Mouse (Mus musculus): Measurements from ENCODE around the gene Zfp950. TPM values are rescaled to one million over a fixed set of nuclear protein-coding genes. Genes with fewer than 3 reads are reported as not detected.
A peak's percentile ranks its signal among the peaks of the same experiment; 100 is the strongest.

The Zfp950 gene
- polyA plus RNA-seq, 1 experiment from 2014 or later = 21.8 TPM

- no peaks in the 10 kb centered on the region for H3K27me3 ChIP-seq (ENCODE audit: insufficient read depth, poor library complexity, severe bottlenecking)
- DNase-seq (ENCODE audit: low spot score) = peak; percentile 60
- no peak overlapping the region for H3K27ac ChIP-seq
- 88% methylated on average over 3 of the region's 3 CpGs for WGBS
- H3K36me3 ChIP-seq = peaks cover 48% of the 10 kb centered on the region
- no peaks in the 10 kb centered on the region for H3K9me3 ChIP-seq
- no peak overlapping the region for H3K4me3 ChIP-seq
- H3K4me1 ChIP-seq = no peaks in the 10 kb centered on the region
These were observed 51.6 kb downstream of the Zfp950 start for GRCm38 (mm10) chr19:61089001-61089400.

- H3K27me3 ChIP-seq (ENCODE audit: insufficient read depth, poor library complexity, severe bottlenecking) = no peaks in the 10 kb centered on the region
- no peak overlapping the region for H3K4me3 ChIP-seq
- no peaks in the 10 kb centered on the region for H3K9me3 ChIP-seq
- no peak overlapping the region for H3K27ac ChIP-seq
- H3K36me3 ChIP-seq = peaks cover 54% of the 10 kb centered on the region
- no peaks in the 10 kb centered on the region for H3K4me1 ChIP-seq
- WGBS = 89% methylated on average over 1 of the region's 1 CpGs
- DNase-seq (ENCODE audit: low spot score) = peak; percentile 55
These were observed 52.9 kb downstream of the Zfp950 start for GRCm38 (mm10) chr19:61087781-61088180.

GRCm38 (mm10) chr19:61085217-61085616, 55.4 kb downstream of the Zfp950 start:
- Histone ChIP-seq H3K27ac (no peak overlapping the region), H3K27me3 (ENCODE audit: insufficient read depth, poor library complexity, severe bottlenecking) (no peaks in the 10 kb centered on the region), H3K4me3 (no peak overlapping the region), H3K9me3 (no peaks in the 10 kb centered on the region), H3K36me3 (peaks cover 43% of the 10 kb centered on the region; the same call in 1 of the 2 replicates), H3K4me1 (no peaks in the 10 kb centered on the region)
- WGBS = 63% methylated on average over 2 of the region's 2 CpGs
- peak; percentile 24 for DNase-seq (ENCODE audit: low spot score)

GRCm38 (mm10) chr19:61084149-61084940, 56.3 kb downstream of the Zfp950 start:
- Histone ChIP-seq H3K4me3 (no peak overlapping the region), H3K27me3 (ENCODE audit: insufficient read depth, poor library complexity, severe bottlenecking) (no peaks in the 10 kb centered on the region), H3K27ac (no peak overlapping the region), H3K36me3 (peaks cover 40% of the 10 kb centered on the region; the same call in 1 of the 2 replicates), H3K4me1 (no peaks in the 10 kb centered on the region), H3K9me3 (no peaks in the 10 kb centered on the region)
- 46% methylated on average over 4 of the region's 4 CpGs for WGBS
- peak; percentile 92 for DNase-seq (ENCODE audit: low spot score)

- peaks cover 36% of the 10 kb centered on the region; the same call in 1 of the 2 replicates for H3K36me3 ChIP-seq
- H3K9me3 ChIP-seq = no peaks in the 10 kb centered on the region
- no peaks in the 10 kb centered on the region for H3K4me1 ChIP-seq
- no peak overlapping the region for H3K4me3 ChIP-seq
- no peaks in the 10 kb centered on the region for H3K27me3 ChIP-seq (ENCODE audit: insufficient read depth, poor library complexity, severe bottlenecking)
- no peak overlapping the region for H3K27ac ChIP-seq
- 89% methylated on average over 8 of the region's 8 CpGs for WGBS
- DNase-seq (ENCODE audit: low spot score) = peak; percentile 60
These were observed 57.6 kb downstream of the Zfp950 start for GRCm38 (mm10) chr19:61083006-61083405.

GRCm38 (mm10) chr19:61080251-61080749, 60.3 kb downstream of the Zfp950 start:
- no peaks in the 10 kb centered on the region for H3K27me3 ChIP-seq (ENCODE audit: insufficient read depth, poor library complexity, severe bottlenecking)
- H3K4me3 ChIP-seq = no peak overlapping the region
- 92% methylated on average over 5 of the region's 5 CpGs for WGBS
- H3K36me3 ChIP-seq = peaks cover 31% of the 10 kb centered on the region; the same call in 1 of the 2 replicates
- no peak for DNase-seq (ENCODE audit: low spot score)
- no peaks in the 10 kb centered on the region for H3K9me3 ChIP-seq
- no peaks in the 10 kb centered on the region for H3K4me1 ChIP-seq
- H3K27ac ChIP-seq = no peak overlapping the region

GRCm38 (mm10) chr19:61078622-61079021, 62.0 kb downstream of the Zfp950 start:
- peaks cover 33% of the 10 kb centered on the region; the same call in 1 of the 2 replicates for H3K36me3 ChIP-seq

GRCm38 (mm10) chr19:61065011-61065410, 75.6 kb downstream of the Zfp950 start:
- Histone ChIP-seq H3K36me3 (peaks cover 6% of the 10 kb centered on the region), H3K27ac (no peak overlapping the region), H3K4me1 (no peaks in the 10 kb centered on the region), H3K9me3 (no peaks in the 10 kb centered on the region), H3K27me3 (ENCODE audit: insufficient read depth, poor library complexity, severe bottlenecking) (no peaks in the 10 kb centered on the region), H3K4me3 (no peak overlapping the region)
- WGBS = 90% methylated on average over 1 of the region's 1 CpGs
- DNase-seq (ENCODE audit: low spot score) = no peak

More at GRCm38 (mm10) chr19:61078622-61079021, 62.0 kb downstream of the Zfp950 start:
- no peaks in the 10 kb centered on the region for H3K27me3 ChIP-seq (ENCODE audit: insufficient read depth, poor library complexity, severe bottlenecking)
- H3K4me3 ChIP-seq = no peak overlapping the region
- 57% methylated on average over 3 of the region's 3 CpGs for WGBS
- DNase-seq (ENCODE audit: low spot score) = no peak
- H3K4me1 ChIP-seq = no peaks in the 10 kb centered on the region
- no peaks in the 10 kb centered on the region for H3K9me3 ChIP-seq
- no peak overlapping the region for H3K27ac ChIP-seq

GRCm38 (mm10) chr19:61064386-61064785, 76.3 kb downstream of the Zfp950 start:
- Histone ChIP-seq H3K36me3 (peaks cover 6% of the 10 kb centered on the region), H3K27ac (no peak overlapping the region), H3K27me3 (ENCODE audit: insufficient read depth, poor library complexity, severe bottlenecking) (no peaks in the 10 kb centered on the region), H3K4me1 (no peaks in the 10 kb centered on the region), H3K4me3 (no peak overlapping the region), H3K9me3 (no peaks in the 10 kb centered on the region)
- 94% methylated on average over 3 of the region's 3 CpGs for WGBS
- DNase-seq (ENCODE audit: low spot score) = no peak

- 46% methylated on average over 3 of the region's 3 CpGs for whole genome bisulfite sequencing
- no peaks in the 10 kb centered on the region for H3K9me3 ChIP-seq
- no peaks in the 10 kb centered on the region for H3K27me3 ChIP-seq (ENCODE audit: insufficient read depth, poor library complexity, severe bottlenecking)
- peak; percentile 79 for DNase-seq (ENCODE audit: low spot score)
- 0 out of 2 replicates have a peak, but pooled peaks cover 6% of the 10 kb centered on the region for H3K36me3 ChIP-seq
- no peak overlapping the region for H3K4me3 ChIP-seq
- 0 out of 2 replicates have a peak overlapping the region, but pooled peaks have one; percentile 45 for H3K27ac ChIP-seq
- H3K4me1 ChIP-seq = peaks cover 7% of the 10 kb centered on the region; the same call in 1 of the 2 replicates
These were observed 83.1 kb downstream of the Zfp950 start for GRCm38 (mm10) chr19:61057581-61057980.

GRCm38 (mm10) chr19:61056783-61057410, 83.7 kb downstream of the Zfp950 start:
- H3K9me3 ChIP-seq = no peaks in the 10 kb centered on the region
- H3K27ac ChIP-seq = peak overlapping the region; percentile 45; the same call in 1 of the 2 replicates
- 0 out of 2 replicates have a peak, but pooled peaks cover 6% of the 10 kb centered on the region for H3K36me3 ChIP-seq
- no peaks in the 10 kb centered on the region for H3K27me3 ChIP-seq (ENCODE audit: insufficient read depth, poor library complexity, severe bottlenecking)
- no peak overlapping the region for H3K4me3 ChIP-seq
- WGBS = 61% methylated on average over 5 of the region's 5 CpGs
- no peak for DNase-seq (ENCODE audit: low spot score)
- H3K4me1 ChIP-seq = peaks cover 7% of the 10 kb centered on the region; the same call in 1 of the 2 replicates

GRCm38 (mm10) chr19:61052786-61053185, 87.9 kb downstream of the Zfp950 start:
- Histone ChIP-seq H3K9me3 (no peaks in the 10 kb centered on the region), H3K27me3 (ENCODE audit: insufficient read depth, poor library complexity, severe bottlenecking) (no peaks in the 10 kb centered on the region), H3K4me1 (peaks cover 7% of the 10 kb centered on the region; the same call in 1 of the 2 replicates), H3K36me3 (0 out of 2 replicates have a peak, but pooled peaks cover 6% of the 10 kb centered on the region), H3K4me3 (no peak overlapping the region), H3K27ac (no peak overlapping the region)
- no peak for DNase-seq (ENCODE audit: low spot score)

GRCm38 (mm10) chr19:61052008-61052407, 88.6 kb downstream of the Zfp950 start:
- DNase-seq (ENCODE audit: low spot score) = no peak
- Histone ChIP-seq H3K4me3 (no peak overlapping the region), H3K27me3 (ENCODE audit: insufficient read depth, poor library complexity, severe bottlenecking) (no peaks in the 10 kb centered on the region), H3K36me3 (0 out of 2 replicates have a peak, but pooled peaks cover 6% of the 10 kb centered on the region), H3K4me1 (peaks cover 3% of the 10 kb centered on the region; the same call in 1 of the 2 replicates), H3K27ac (no peak overlapping the region), H3K9me3 (no peaks in the 10 kb centered on the region)

Data from heart, embryonic 10.5 days (tissue).